Mouse (Mus musculus) hindbrain, embryonic 16.5 days (tissue): ENCODE measurements at regions not wholly inside any gene's neighbourhood (a gene's known extent, or its start where the extent isn't known, plus 50 kb on each side); places are given as distances from the start of the nearest gene placed in this dataset.

ENCODE experiments used
- ATAC-seq: fragments of 200-750 bp; cut with Nextera tagmentation; 2 replicates; pipeline ENCODE4 v1.8.0; 2017; ENCODE audit warnings: moderate TSS enrichment, moderate library complexity
- H3K27ac ChIP-seq: fragments of 300-500 bp; sonication (generic); 2 replicates; pipeline ENCODE4 v1.5.1; 2014; ENCODE audit warnings: low read depth, mild to moderate bottlenecking, control low read depth, low read length, moderate library complexity
- H3K27me3 ChIP-seq: fragments of 300-500 bp; sonication (generic); replicated peaks from 2 replicates; pipeline ENCODE4 v1.6.1; 2014; ENCODE audit warnings: low read length; ENCODE audit not compliant: control insufficient read depth, insufficient read depth
- H3K36me3 ChIP-seq: fragments of 300-500 bp; sonication (generic); 2 replicates; pipeline ENCODE4 v1.6.1; 2014; ENCODE audit warnings: mild to moderate bottlenecking, low read length, moderate library complexity, mixed read lengths; ENCODE audit not compliant: control insufficient read depth, insufficient read depth
- H3K4me1 ChIP-seq: fragments of 300-500 bp; sonication (generic); 2 replicates; pipeline ENCODE4 v1.6.1; 2014; ENCODE audit warnings: low read depth, low read length; ENCODE audit not compliant: control insufficient read depth, insufficient read depth
- H3K4me2 ChIP-seq: fragments of 300-500 bp; sonication (generic); 2 replicates; pipeline ENCODE4 v1.6.1; 2014; ENCODE audit warnings: mild to moderate bottlenecking, low read length, control low read depth, moderate library complexity
- H3K4me3 ChIP-seq: fragments of 300-500 bp; sonication (generic); 2 replicates; pipeline ENCODE4 v1.5.1; 2014; ENCODE audit warnings: mild to moderate bottlenecking, low read length, control low read depth, moderate library complexity
- H3K9ac ChIP-seq: fragments of 300-500 bp; sonication (generic); 2 replicates; pipeline ENCODE4 v1.6.1; 2014; ENCODE audit warnings: low read depth, mild to moderate bottlenecking, control low read depth, low read length, moderate library complexity
- H3K9me3 ChIP-seq: fragments of 300-500 bp; sonication (generic); 2 replicates; pipeline ENCODE4 v1.6.1; 2014; ENCODE audit warnings: mild to moderate bottlenecking, low read length, moderate library complexity; ENCODE audit not compliant: control insufficient read depth
- WGBS: fragments of 180-500 bp; shearing (Covaris S2); extraction: QIAGEN DNeasy Blood & Tissue Kit; methylation state at CpG from one replicate; pipeline ENCODE4 v1.1.7; 2014; 5-methylcytosine and 5-hydroxymethylcytosine counted together

- no peak for ATAC-seq
- Histone ChIP-seq H3K27ac (no peak overlapping the region), H3K4me2 (no peak overlapping the region), H3K4me1 (no peaks in the 10 kb centered on the region), H3K9me3 (no peaks in the 10 kb centered on the region), H3K9ac (no peak overlapping the region), H3K36me3 (no peaks in the 10 kb centered on the region), H3K27me3 (no peaks in the 10 kb centered on the region), H3K4me3 (no peak overlapping the region)
- 52% methylated on average over 3 of the region's 3 CpGs for WGBS
These were observed 115.8 kb upstream of the Arhgap18 start for GRCm38 (mm10) chr10:26637459-26637858.

GRCm38 (mm10) chr10:26638056-26638455, 115.2 kb upstream of the Arhgap18 start:
- no peaks in the 10 kb centered on the region for H3K27me3 ChIP-seq
- no peaks in the 10 kb centered on the region for H3K4me1 ChIP-seq
- no peaks in the 10 kb centered on the region for H3K36me3 ChIP-seq
- no peaks in the 10 kb centered on the region for H3K9me3 ChIP-seq
- H3K4me2 ChIP-seq: no peak overlapping the region
- H3K4me3 ChIP-seq: no peak overlapping the region
- WGBS: 57% methylated on average over 4 of the region's 4 CpGs
- ATAC-seq: no peak
- H3K27ac ChIP-seq: no peak overlapping the region
- no peak overlapping the region for H3K9ac ChIP-seq

GRCm38 (mm10) chr10:26639118-26639517, 114.1 kb upstream of the Arhgap18 start:
- no peak overlapping the region for H3K4me2 ChIP-seq
- no peak overlapping the region for H3K27ac ChIP-seq
- ATAC-seq: no peak
- no peak overlapping the region for H3K9ac ChIP-seq
- no peaks in the 10 kb centered on the region for H3K4me1 ChIP-seq
- H3K9me3 ChIP-seq: no peaks in the 10 kb centered on the region
- H3K36me3 ChIP-seq: no peaks in the 10 kb centered on the region
- no peaks in the 10 kb centered on the region for H3K27me3 ChIP-seq
- WGBS: 61% methylated on average over 3 of the region's 3 CpGs
- H3K4me3 ChIP-seq: no peak overlapping the region

GRCm38 (mm10) chr10:26653103-26653502, 100.1 kb upstream of the Arhgap18 start:
- Histone ChIP-seq H3K4me3 (no peak overlapping the region), H3K27ac (no peak overlapping the region), H3K9ac (no peak overlapping the region), H3K4me2 (no peak overlapping the region), H3K9me3 (no peaks in the 10 kb centered on the region), H3K27me3 (no peaks in the 10 kb centered on the region), H3K4me1 (no peaks in the 10 kb centered on the region), H3K36me3 (no peaks in the 10 kb centered on the region)
- WGBS: 64% methylated on average over 1 of the region's 1 CpGs
- ATAC-seq: no peak

GRCm38 (mm10) chr10:26664270-26664669, 89.0 kb upstream of the Arhgap18 start:
- no peak overlapping the region for H3K27ac ChIP-seq
- no peak overlapping the region for H3K4me2 ChIP-seq
- H3K4me1 ChIP-seq: no peaks in the 10 kb centered on the region
- H3K27me3 ChIP-seq: no peaks in the 10 kb centered on the region
- no peak for ATAC-seq
- no peak overlapping the region for H3K4me3 ChIP-seq
- no peak overlapping the region for H3K9ac ChIP-seq
- no peaks in the 10 kb centered on the region for H3K36me3 ChIP-seq
- H3K9me3 ChIP-seq: no peaks in the 10 kb centered on the region

GRCm38 (mm10) chr10:26679500-26680227, 73.6 kb upstream of the Arhgap18 start:
- no peaks in the 10 kb centered on the region for H3K27me3 ChIP-seq
- no peak overlapping the region for H3K4me3 ChIP-seq
- no peaks in the 10 kb centered on the region for H3K4me1 ChIP-seq
- no peak overlapping the region for H3K4me2 ChIP-seq
- no peak overlapping the region for H3K27ac ChIP-seq
- H3K9ac ChIP-seq: no peak overlapping the region
- H3K9me3 ChIP-seq: no peaks in the 10 kb centered on the region
- no peaks in the 10 kb centered on the region for H3K36me3 ChIP-seq
- no peak for ATAC-seq
- 68% methylated on average over 4 of the region's 4 CpGs for WGBS

- peak overlapping the region; percentile 51 for H3K4me3 ChIP-seq
- 0 out of 2 replicates have a peak, but pooled peaks have one; percentile 0 for ATAC-seq
These were observed 58.5 kb upstream of the Arhgap18 start for GRCm38 (mm10) chr10:26694761-26695160.

GRCm38 (mm10) chr10:26695212-26695933, 57.8 kb upstream of the Arhgap18 start:
- H3K4me2 ChIP-seq: peak overlapping the region; percentile 58
- peak overlapping the region; percentile 51 for H3K4me3 ChIP-seq
- WGBS: 4% methylated on average over 25 of the region's 25 CpGs
- H3K27me3 ChIP-seq: no peaks in the 10 kb centered on the region
- no peaks in the 10 kb centered on the region for H3K36me3 ChIP-seq
- H3K9ac ChIP-seq: peak overlapping the region; percentile 59
- peaks cover 3% of the 10 kb centered on the region; the same call in 1 of the 2 replicates for H3K4me1 ChIP-seq
- no peaks in the 10 kb centered on the region for H3K9me3 ChIP-seq
- ATAC-seq: peak; percentile 98
- peak overlapping the region; percentile 60 for H3K27ac ChIP-seq

More at GRCm38 (mm10) chr10:26694761-26695160, 58.5 kb upstream of the Arhgap18 start:
- Histone ChIP-seq H3K27me3 (no peaks in the 10 kb centered on the region), H3K9me3 (no peaks in the 10 kb centered on the region), H3K27ac (peak overlapping the region; percentile 60; the same call in 1 of the 2 replicates), H3K4me2 (peak overlapping the region; percentile 58), H3K4me1 (peaks cover 3% of the 10 kb centered on the region; the same call in 1 of the 2 replicates), H3K36me3 (no peaks in the 10 kb centered on the region), H3K9ac (peak overlapping the region; percentile 59; the same call in 1 of the 2 replicates)
- WGBS: 63% methylated on average over 2 of the region's 2 CpGs
